Mouse (Mus musculus) layer of hippocampus, postnatal 25 days (tissue): ENCODE measurements around the gene Utp20. TPM values are rescaled to one million over a fixed set of nuclear protein-coding genes. Genes with fewer than 3 reads are reported as not detected.
"Not testable (repeated sequence)": the region's sequence is repeated elsewhere in the genome, so short reads cannot be mapped to it uniquely, and the experiment has no call there.

Experiments used
- DNase-seq, 2 experiments: peaks; one replicate each; pipeline ENCODE4 v3.0.0; 2022; ENCODE audit warnings: mixed read lengths in 2 of 2, low spot score in 1 of 2; ENCODE audit errors: extremely low spot score in 1 of 2
- total RNA-seq, 2 experiments: library from RNA; stranded (reverse); gene quantifications; 2 replicates each; pipeline ENCODE4 v1.2.3; 2021

Utp20 gene
- total RNA-seq, 2 experiments from 2014 or later: 19.1 to 24.3 TPM

- DNase-seq: no peak
Observed at GRCm38 (mm10) chr10:88793671-88794070, 32.9 kb downstream of the Utp20 start.

DNA sequence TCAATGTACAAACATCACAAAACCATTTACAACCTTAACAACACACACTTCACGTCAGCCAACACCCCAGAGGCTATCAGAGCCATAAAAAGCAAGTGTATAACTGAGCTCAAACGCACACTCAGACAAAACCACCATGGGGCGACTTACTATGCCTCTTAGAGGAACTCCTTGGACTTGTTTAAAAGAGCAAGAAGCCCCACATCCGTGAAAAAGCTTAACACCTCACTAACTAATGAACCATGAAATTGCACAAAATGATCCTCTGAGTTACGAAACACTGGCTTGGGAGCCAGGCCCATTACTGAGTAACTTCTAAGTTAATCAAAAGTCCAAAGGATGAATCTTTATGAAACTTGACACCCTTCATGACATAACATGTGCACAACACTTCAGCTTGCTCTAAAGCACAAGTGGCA, 42.1 kb downstream of the Utp20 start:
- DNase-seq: no peak

DNA sequence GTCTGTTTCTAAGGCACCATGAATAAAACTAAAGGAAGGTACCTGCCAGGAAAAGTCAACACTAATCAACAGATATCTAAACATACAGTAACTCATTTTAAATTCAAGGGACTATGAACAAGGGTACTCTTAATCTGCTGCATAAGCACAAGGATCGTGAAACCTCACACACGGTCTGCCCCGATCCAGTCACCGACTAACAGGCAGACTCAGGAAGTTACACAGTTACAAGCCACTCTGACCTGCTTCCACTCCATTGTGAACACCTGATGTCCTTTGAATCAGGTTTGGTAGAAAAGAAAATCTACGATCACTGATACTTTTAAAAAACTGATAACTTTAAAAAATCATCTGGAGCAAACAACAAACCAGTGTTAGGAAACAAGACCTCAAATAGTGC, 42.7 kb downstream of the Utp20 start:
- no peak for DNase-seq

DNA sequence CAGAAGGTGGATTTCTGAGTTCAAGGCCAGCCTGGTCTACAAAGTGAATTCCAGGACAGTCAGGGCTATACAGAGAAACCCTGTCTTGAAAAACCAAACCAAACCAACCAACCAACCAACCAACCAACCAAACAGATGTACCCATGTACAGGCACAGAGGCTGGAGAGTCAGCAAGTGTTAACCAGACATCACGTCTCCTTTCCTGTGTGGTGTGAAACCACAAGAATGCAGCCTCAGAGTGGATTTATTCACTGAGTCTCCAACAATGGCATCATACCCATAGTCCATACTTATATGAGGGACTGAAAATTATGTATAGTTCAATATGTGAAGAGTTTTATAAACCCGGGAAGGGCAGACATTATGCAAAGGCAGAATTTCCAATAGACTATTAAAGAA, 43.5 kb downstream of the Utp20 start:
- not testable (repeated sequence) for DNase-seq

DNA sequence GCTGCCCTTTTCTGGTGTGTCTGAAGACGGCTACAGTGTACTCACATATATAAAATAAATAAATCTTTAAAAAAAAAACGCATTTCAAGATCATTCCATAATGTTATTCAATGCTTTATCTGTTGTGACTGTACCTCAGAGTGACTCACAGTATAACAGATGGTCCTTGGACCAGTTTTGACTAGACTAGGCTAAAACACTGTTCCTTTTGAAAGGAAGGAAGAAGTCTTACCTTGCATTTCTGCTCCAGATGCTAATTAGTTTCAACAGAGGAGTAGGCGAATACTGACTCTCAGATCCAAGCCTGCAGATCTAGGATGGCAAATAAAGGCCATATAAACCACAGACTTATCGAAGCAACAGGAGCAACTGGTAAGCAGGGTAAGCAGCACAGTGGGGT, 45.9 kb downstream of the Utp20 start:
- DNase-seq: no peak

- DNase-seq: no peak
Observed at GRCm38 (mm10) chr10:88776206-88776605, 50.4 kb downstream of the Utp20 start.

DNA sequence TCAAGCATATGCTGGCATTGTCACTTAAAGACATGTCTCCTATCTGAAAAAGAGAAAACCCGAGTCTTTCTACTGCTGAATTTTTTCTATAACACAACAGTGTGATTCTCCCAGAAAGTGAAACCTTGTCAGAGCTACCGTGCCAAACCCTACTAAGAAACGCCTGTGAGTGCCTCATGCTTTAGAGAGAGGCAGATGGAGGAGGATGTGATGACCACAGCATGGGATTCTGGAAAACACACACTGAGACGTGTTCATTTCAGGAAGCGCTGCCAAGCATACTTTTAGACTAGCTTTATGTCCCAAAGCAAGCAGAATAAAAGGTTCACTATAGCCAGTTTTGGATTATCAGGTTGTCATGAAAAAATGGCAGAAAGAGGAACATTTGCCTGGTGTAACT, 53.6 kb downstream of the Utp20 start:
- DNase-seq: not testable (repeated sequence)

GRCm38 (mm10) chr10:88769676-88770075, 56.9 kb downstream of the Utp20 start:
- no peak for DNase-seq

GRCm38 (mm10) chr10:88768961-88769360, 57.6 kb downstream of the Utp20 start:
- no peak for DNase-seq

DNA sequence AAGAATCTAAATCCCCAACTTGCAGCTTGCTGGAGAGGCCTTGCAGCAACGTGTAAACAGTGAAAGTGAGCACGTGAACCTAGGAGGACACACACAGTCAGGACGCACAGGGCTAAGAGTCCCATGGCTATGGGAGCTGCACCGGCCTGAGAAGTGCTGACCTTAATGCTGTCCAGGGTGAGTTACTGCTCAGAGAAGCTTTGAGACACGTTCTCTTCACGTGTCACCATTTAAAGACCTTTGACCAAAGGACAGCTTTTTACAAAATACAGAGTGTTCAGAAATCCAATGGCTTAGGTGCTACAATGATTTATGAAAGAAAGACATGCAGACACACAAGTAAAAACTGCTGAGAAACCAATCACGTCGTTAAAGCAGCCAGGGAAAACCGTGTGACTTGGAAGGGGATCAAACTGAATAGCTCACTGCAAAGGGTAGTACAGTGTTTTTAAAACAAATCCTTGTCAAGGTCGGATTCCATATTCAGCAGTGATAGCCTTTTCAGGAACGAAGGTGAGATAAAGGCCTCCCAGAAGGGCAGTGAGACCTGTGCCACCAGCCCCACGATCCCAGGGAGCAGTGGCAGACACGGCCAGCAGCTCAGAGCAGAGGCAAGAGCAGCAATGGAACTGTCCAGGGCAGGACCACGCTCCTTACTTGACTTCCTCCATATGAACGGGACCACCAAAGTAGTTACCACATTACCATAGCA, 61.0 kb downstream of the Utp20 start:
- no peak for DNase-seq

DNA sequence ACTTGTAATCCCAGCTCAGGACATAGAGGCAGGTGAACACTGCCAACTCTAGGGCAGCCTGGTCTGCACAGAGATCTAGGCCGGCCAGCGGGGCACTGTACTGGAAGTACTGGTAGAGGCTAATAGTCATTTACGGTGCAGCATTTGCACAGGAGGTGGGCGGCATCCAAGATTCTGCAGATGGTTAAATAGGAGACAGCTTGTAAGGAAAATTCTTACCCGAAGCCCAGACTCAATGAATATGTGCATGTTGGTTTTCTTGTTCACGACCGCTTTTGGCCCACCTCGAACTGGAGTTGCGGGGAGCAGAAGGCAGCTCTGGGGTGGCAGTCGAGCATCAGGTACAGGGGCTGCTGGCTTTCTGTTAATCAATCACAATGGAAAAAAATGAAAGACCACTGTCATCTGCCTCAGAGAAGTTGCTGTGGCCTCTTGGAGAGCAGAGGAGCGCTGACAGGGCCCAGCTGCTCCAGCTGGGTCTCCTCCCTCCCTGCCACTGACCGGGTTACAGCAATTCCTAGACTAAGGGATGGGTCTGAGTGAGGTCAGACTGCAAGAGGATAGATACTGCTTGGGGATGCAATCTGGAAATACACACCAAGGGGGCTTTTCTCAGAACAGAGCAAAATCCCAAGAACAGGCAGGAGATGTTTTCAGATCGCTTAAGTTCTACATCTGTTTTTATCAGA, 64.9 kb downstream of the Utp20 start:
- no peak for DNase-seq

DNA sequence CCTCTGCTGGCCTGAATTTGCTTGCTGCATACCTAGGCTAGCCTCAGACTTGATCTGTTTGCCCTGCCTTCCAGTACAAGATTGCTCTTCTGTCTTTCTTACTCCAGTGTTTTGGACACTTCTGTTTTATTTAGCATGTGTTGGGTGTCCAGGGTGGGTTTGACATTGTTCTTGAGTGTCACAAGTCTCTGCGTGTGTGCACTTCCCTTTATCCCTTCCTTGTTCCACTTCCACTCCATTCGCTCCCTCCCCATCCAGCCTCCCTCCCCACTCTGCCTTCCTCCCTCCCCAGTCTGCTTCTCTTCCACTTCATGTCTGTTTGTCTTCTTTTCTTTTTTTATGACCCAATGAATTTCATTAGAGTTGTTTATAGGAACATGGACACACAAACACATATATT, 85.2 kb downstream of the Utp20 start:
- DNase-seq: no peak

- DNase-seq: no peak
Observed at GRCm38 (mm10) chr10:88740781-88741180, 85.8 kb downstream of the Utp20 start.

DNA sequence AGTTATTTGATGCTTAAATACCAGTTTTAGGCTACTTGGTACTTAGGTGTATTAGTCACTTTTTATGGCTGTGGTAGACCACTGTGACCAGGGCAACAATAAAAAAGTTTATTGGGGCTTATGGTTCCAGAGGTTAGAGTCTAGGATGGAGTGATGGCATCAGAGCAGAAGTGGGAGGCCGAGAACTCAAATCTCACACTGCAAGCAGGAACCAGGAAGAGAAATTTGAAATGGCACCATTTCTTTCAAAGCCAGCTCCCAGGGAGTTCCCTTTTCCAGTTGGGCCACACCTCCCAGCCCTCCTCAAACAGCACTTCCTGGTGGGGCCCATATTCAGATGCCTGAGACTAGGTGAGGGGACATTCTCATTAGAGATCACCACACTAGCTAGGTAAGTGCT, 86.8 kb downstream of the Utp20 start:
- no peak for DNase-seq

DNA sequence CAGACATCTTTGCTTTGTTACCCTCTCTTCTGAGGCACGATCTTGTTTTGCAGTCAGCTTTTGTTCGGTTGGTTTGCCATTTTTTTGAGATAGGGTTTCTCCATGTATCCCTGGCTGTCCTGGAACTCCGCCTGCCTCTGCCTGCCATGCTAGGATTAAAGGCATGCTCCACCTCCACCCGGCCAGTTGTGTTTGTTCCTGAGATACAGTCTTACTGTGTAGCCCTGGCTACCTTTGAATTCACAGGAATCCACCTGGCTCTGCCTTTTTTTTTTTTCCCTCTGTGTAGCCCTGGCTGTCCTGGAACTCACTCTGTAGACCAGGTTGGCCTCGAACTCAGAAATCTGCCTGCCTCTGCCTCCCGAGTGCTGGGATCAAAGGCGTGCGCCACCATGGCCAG, 87.5 kb downstream of the Utp20 start:
- DNase-seq: not testable (repeated sequence)

- no peak for DNase-seq
Observed at GRCm38 (mm10) chr10:88732309-88732622, 94.3 kb downstream of the Utp20 start.

DNA sequence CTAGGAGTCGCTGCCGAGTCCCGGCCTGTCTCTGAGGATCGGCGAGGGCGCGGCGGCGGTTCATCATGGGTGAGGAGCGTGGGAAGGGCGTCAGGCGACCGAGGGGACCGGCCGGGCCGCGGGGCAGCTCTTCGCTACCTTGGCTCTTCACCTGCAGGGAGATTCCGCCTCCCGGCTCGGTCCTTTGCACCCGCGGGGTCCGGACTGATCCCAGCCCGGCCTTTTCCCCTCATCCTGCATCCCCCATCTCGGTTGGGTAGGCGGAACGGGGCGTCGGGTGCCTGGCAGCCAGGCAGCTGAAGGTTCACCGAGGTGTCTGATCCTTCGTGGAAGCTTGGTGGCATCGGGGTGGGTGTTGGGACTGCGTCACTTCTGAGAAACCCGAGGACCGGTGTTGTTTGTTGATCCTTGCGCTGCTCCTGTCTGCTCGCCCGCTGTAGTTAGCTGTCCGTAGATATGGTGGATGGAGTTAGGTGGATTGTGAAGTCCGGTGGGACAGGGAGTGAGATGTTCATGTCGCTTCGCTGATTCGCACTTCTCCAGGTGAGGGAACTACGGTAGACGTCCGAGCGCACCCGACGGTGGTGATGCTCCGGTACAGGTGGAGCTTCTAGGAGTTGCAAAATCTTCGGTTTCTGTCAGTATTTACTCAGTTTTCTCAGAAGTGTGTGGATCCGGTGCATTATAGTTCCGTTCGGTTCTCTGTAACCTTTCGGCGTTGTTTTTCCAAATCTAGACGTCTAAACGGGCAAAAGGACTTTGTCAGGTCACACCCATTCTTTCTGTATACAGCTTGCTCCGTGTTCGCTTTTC, 94.9 kb downstream of the Utp20 start:
- DNase-seq: peak; percentile 16 to 29

GRCm38 (mm10) chr10:88730571-88731495, 95.8 kb downstream of the Utp20 start, which contains the start of gene Arl1:
Arl1 (plus strand) TSS chr10:88730858.
- DNase-seq: peak; percentile 87 to 90

DNA sequence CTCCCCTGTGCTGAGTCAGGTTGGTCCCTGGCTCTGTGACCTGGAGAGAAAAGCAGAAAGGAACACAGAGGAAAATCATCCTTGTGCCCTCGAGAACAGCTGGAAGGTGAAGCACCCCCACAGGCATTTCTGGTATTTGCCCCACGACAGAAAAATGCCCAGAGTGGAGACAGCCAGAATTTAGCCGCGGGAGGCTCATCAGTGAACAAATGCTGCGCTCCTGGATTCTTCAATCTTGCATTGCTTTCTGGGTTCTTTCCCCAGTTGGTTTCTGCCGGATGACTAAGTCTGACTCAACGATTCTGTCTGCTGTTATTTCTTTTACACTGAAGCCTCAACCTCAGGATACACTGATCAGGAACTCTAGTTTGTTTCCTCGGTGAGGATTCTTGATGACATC, 98.4 kb downstream of the Utp20 start:
- DNase-seq: no peak

GRCm38 (mm10) chr10:88727128-88727527, 99.5 kb downstream of the Utp20 start:
- DNase-seq: peak in 1 of 2 experiments; percentile 56
